In the genomic region with DNA sequence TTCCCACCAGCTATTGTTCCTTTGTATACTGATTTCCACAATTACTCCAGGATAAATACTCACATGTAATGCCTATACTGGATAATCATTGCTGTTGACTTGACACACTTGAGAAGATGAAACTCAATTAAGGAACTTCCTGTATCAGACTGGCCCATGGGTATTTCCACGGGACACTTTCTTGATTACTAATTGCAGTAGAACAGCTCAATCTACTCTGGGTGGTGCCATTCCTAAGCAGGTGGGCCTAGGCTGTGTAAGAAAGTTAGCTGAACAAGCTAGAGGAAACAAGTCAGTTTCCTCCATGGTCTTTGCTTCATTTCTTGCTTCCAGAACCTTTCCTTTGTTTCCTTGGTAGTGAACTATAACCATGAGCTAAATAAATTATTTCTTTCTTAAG, we compare ENCODE assay signal across 18 mouse cellular contexts.
DNase-seq lines count a peak whose midpoint lies in the region; TF ChIP-seq lines count a peak whose summit lies in the region.
"Had no signal": no experiment of that assay in that cellular context is flagged by ENCODE, and none has a peak within 500 bp of the region (broad histone marks: within the 10 kb centered on the region; RNA-seq: fewer than 3 reads in every experiment).

No protein-coding gene starts in this region.

- no peak for TF ChIP-seq EP300 in CH12.LX (IDR thresholded peaks at IDR 0.05; ENCODE audit: low read length)

- peaks cover 0 to 15% of the 10 kb centered on the region in 2 experiments; a peak in 1 of 4 replicates for H3K4me1 ChIP-seq in CH12.LX (ENCODE audit: control insufficient read depth in 1 of 2, insufficient read depth in 2 of 2)

- intact Hi-C loops in heart, postnatal 14 days (cut with DNase I): no loop called here

- in situ Hi-C loops in CH12.LX (cut with MboI; ENCODE audit: low pct_ligation_motif_present, low pct_unique_long_range_greater_than_20kb, low sequenced_read_pairs): no loop called here

- dilution Hi-C loops in CH12.LX (cut with MboI; ENCODE audit: extremely low pct_ligation_motif_present, extremely low pct_unique_long_range_greater_than_20kb, low sequenced_read_pairs): no loop called here

- no peak overlapping the region for H3K4me3 ChIP-seq in CH12.LX (replicated peaks in 1 of 3; ENCODE audit: low read depth in 2 of 3, low read length in 2 of 3, poor library complexity in 1 of 3)

- DNase-seq in A20 (ENCODE audit: low read depth, low spot score) (peak; percentile 74), CH12.LX (ENCODE audit: extremely low read depth) (peak; percentile 54)
- DNase-seq in heart, postnatal 14 days: no peak
- DNase-seq in natural killer cell, adult 2 months (ENCODE audit: low spot score in 2 of 2): no peak
- DNase-seq: adrenal gland, adult 2 months; adrenal gland, adult 8-10 months; adrenal gland, postnatal 10 days; adrenal gland, postnatal 14 days; adrenal gland, postnatal 25 days; adrenal gland, postnatal 36 days; B cell, adult 2 months; cerebellum, adult 11 months; cerebellum, adult 11-12 months; cerebellum, adult 18-20 months; cerebellum, adult 2 months; cerebellum, adult 8-10 months had no signal

- H3K27ac ChIP-seq in CH12.LX (ENCODE audit: insufficient read depth, low read depth): no peak overlapping the region

- no peaks in the 10 kb centered on the region for H3K36me3 ChIP-seq in CH12.LX (replicated peaks in 1 of 2; ENCODE audit: control insufficient read depth in 1 of 2, insufficient read depth in 1 of 2, low read length in 1 of 2)
- H3K36me3 ChIP-seq: G1E had no signal

- no peak overlapping the region for H3K4me2 ChIP-seq in CH12.LX (ENCODE audit: insufficient read depth, low read depth, poor library complexity, severe bottlenecking)

- TF ChIP-seq POLR2A in CH12.LX (IDR thresholded peaks at IDR 0.05; ENCODE audit: low read depth, low read length): no peak

- no peaks in the 10 kb centered on the region for H3K9me3 ChIP-seq in CH12.LX (replicated peaks; ENCODE audit: low read length)
- H3K9me3 ChIP-seq: G1E had no signal

- H3K27me3 ChIP-seq in CH12.LX (replicated peaks): no peaks in the 10 kb centered on the region
- H3K27me3 ChIP-seq: Patski had no signal

- TF ChIP-seq RAD21 in CH12.LX (IDR thresholded peaks at IDR 0.05; ENCODE audit: low read depth, low read length): no peak

- H3K9ac ChIP-seq in CH12.LX (ENCODE audit: insufficient read depth, low read depth): no peak overlapping the region

- no peaks in the 10 kb centered on the region for H3K79me2 ChIP-seq in CH12.LX (replicated peaks; ENCODE audit: control insufficient read depth, extremely low read depth, insufficient read depth, poor library complexity, severe bottlenecking)

- TF ChIP-seq CTCF in CH12.LX (conservative IDR thresholded peaks at IDR 0.05 in 1 of 2, IDR thresholded peaks at IDR 0.05 in 1 of 2; ENCODE audit: low read depth in 2 of 2, low read length in 2 of 2): no peak

TF ChIP-seq in CH12.LX, 34 proteins besides CTCF, POLR2A, EP300 and RAD21:
- TF ChIP-seq CHD1 (IDR thresholded peaks at IDR 0.05; ENCODE audit: low read depth, low read length) (no peak), ZC3H11A (IDR thresholded peaks at IDR 0.05; ENCODE audit: low read depth, low read length) (no peak), RCOR1 (conservative IDR thresholded peaks at IDR 0.05; ENCODE audit: low read depth, low read length) (no peak), BHLHE40 (IDR thresholded peaks at IDR 0.05; ENCODE audit: low read depth, low read length) (no peak), POLR2AphosphoS2 (IDR thresholded peaks at IDR 0.05; ENCODE audit: low read depth, low read length) (no peak), CHD2 (IDR thresholded peaks at IDR 0.05; ENCODE audit: low read length) (no peak), UBTF (IDR thresholded peaks at IDR 0.05; ENCODE audit: low read depth, low read length) (no peak), TCF12 (IDR thresholded peaks at IDR 0.05; ENCODE audit: low read depth, low read length) (no peak), ETS1 (conservative IDR thresholded peaks at IDR 0.05; ENCODE audit: low read depth, low read length) (no peak), PAX5 (IDR thresholded peaks at IDR 0.05; ENCODE audit: low read length) (no peak), JUND (conservative IDR thresholded peaks at IDR 0.05; ENCODE audit: low read depth, low read length) (no peak), SMC3 (IDR thresholded peaks at IDR 0.05; ENCODE audit: low read depth, low read length) (no peak), JUN (IDR thresholded peaks at IDR 0.05; ENCODE audit: insufficient read depth, low read depth, low read length) (no peak), TBP (conservative IDR thresholded peaks at IDR 0.05; ENCODE audit: low read depth, low read length) (no peak), NELFE (IDR thresholded peaks at IDR 0.05; ENCODE audit: low read depth, low read length) (no peak), ZNF384 (IDR thresholded peaks at IDR 0.05; ENCODE audit: low read depth, low read length) (no peak), MAFK (IDR thresholded peaks at IDR 0.05; ENCODE audit: insufficient replicate concordance, low read length) (no peak), IRF4 (IDR thresholded peaks at IDR 0.05; ENCODE audit: low read depth, low read length) (no peak), ZKSCAN1 (IDR thresholded peaks at IDR 0.05; ENCODE audit: borderline replicate concordance, low read depth, low read length) (no peak), KAT2A (IDR thresholded peaks at IDR 0.05; ENCODE audit: insufficient replicate concordance, low read length) (no peak)

Comparison
In these comparisons a context has a peak if more than half of its experiments do, and no peak if none do; other contexts are left out.
1. DNase-seq: peak in A20 (single experiment) and CH12.LX (single experiment); none in heart, postnatal 14 days (0 of 2) and natural killer cell, adult 2 months (0 of 2).